Comparison of ENCODE assay signal across 8 mouse cellular contexts in the genomic region with DNA sequence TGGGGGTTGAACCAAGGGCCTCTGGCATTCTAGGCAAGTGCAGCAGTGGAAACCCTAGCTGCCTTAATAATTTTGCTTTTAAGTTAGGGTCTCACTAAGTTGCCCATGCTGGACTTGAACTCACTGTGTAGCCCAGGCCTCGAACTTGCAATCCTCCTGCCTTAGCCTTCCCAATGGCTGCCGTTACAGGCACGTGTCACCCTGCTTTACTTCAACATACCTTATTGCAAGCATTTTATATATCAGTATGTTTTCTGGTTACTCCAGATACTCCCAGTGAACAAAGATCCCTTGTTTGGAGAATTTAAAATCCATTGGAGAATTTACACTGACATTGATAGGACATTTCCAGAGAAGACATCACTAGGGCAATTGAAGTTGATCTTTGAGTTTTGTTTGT. TPM values are rescaled to one million over a fixed set of nuclear protein-coding genes. Genes with fewer than 3 reads are reported as not detected.
DNase-seq lines count a peak whose midpoint lies in the region; ATAC-seq and TF ChIP-seq lines count a peak whose summit lies in the region.

No protein-coding gene starts in this region.

- H3K9me3 ChIP-seq in heart, embryonic 13.5 days: no peaks in the 10 kb centered on the region
- no peaks in the 10 kb centered on the region for H3K9me3 ChIP-seq in ES-E14 (ENCODE audit: control insufficient read depth, insufficient read depth, low read depth, low read length)
- no peaks in the 10 kb centered on the region for H3K9me3 ChIP-seq in forebrain, postnatal 0 days (ENCODE audit: low read length)

- H3K27me3 ChIP-seq in heart, embryonic 13.5 days (replicated peaks): no peaks in the 10 kb centered on the region
- H3K27me3 ChIP-seq in forebrain, postnatal 0 days (ENCODE audit: insufficient read depth, low read length): no peaks in the 10 kb centered on the region

- peaks cover 14% of the 10 kb centered on the region for H3K4me1 ChIP-seq in heart, embryonic 13.5 days
- H3K4me1 ChIP-seq in ES-E14 (ENCODE audit: control insufficient read depth in 2 of 2, insufficient read depth in 2 of 2, low read length in 2 of 2, poor library complexity in 1 of 2): no peaks in the 10 kb centered on the region
- H3K4me1 ChIP-seq in forebrain, postnatal 0 days (ENCODE audit: insufficient read depth): peaks cover 8% of the 10 kb centered on the region; the same call in 1 of the 2 replicates

- H3K27ac ChIP-seq in heart, embryonic 13.5 days (replicated peaks): no peak overlapping the region
- H3K27ac ChIP-seq in ES-E14 (ENCODE audit: insufficient read depth, low read depth, low read length, poor library complexity, severe bottlenecking): no peak overlapping the region
- peak overlapping the region; percentile 92; the same call in 1 of the 2 replicates for H3K27ac ChIP-seq in forebrain, postnatal 0 days (ENCODE audit: low read depth, low read length)
- no peak overlapping the region for H3K27ac ChIP-seq in macrophage

- H3K36me3 ChIP-seq in heart, embryonic 13.5 days: no peaks in the 10 kb centered on the region
- H3K36me3 ChIP-seq in ES-E14 (ENCODE audit: control insufficient read depth, insufficient read depth, low read length, poor library complexity, severe bottlenecking) (no peaks in the 10 kb centered on the region), macrophage (ENCODE audit: inconsistent target) (no peaks in the 10 kb centered on the region)
- H3K36me3 ChIP-seq in forebrain, postnatal 0 days (ENCODE audit: insufficient read depth): no peaks in the 10 kb centered on the region

- no peak for ATAC-seq in heart, embryonic 13.5 days (ENCODE audit: extremely low read depth, insufficient number of reproducible peaks, low FRiP score, low TSS enrichment)
- no peak for ATAC-seq in forebrain, postnatal 0 days
- no peak for ATAC-seq in activated CD4-positive, CD25-positive, alpha-beta regulatory T cell, adult 4 months

- peak overlapping the region; percentile 93 for H3K4me2 ChIP-seq in heart, embryonic 13.5 days
- peak overlapping the region; percentile 62 for H3K4me2 ChIP-seq in forebrain, postnatal 0 days (ENCODE audit: low read depth)

- 94% methylated on average over 3 of the region's 3 CpGs for WGBS in heart, embryonic 13.5 days
- WGBS in forebrain, postnatal 0 days: 87% methylated on average over 3 of the region's 3 CpGs
- 78% methylated on average over 2 of the region's 3 CpGs for WGBS in macrophage (ENCODE audit: missing documents)

- peak overlapping the region; percentile 93 for H3K9ac ChIP-seq in heart, embryonic 13.5 days
- H3K9ac ChIP-seq in ES-E14 (ENCODE audit: insufficient read depth, low read depth, low read length, poor library complexity, severe bottlenecking): peak overlapping the region; percentile 90; the same call in 1 of the 2 replicates
- peak overlapping the region; percentile 64; the same call in 1 of the 2 replicates for H3K9ac ChIP-seq in forebrain, postnatal 0 days

- in situ Hi-C loops in ES-E14 (cut with MboI; ENCODE audit: low sequenced_read_pairs in 2 of 2, unreplicated experiment in 2 of 2): no loop called here

- no peak for DNase-seq in heart, adult 8-10 months (ENCODE audit: low spot score)
- no peak for DNase-seq in ES-E14 (ENCODE audit: low read depth, low spot score)
- no peak for DNase-seq in forebrain, postnatal 0 days
- DNase-seq in layer of hippocampus, postnatal 25 days (ENCODE audit: extremely low spot score in 1 of 2, low spot score in 1 of 2): no peak
- DNase-seq in kidney, adult 8-10 months: no peak

- peak overlapping the region; percentile 88 for H3K4me3 ChIP-seq in heart, embryonic 13.5 days
- H3K4me3 ChIP-seq in ES-E14 (ENCODE audit: insufficient read depth in 1 of 2, low read depth in 1 of 2, low read length in 2 of 2, poor library complexity in 1 of 2, severe bottlenecking in 1 of 2) (peak overlapping the region; percentile 80 to 85), macrophage (ENCODE audit: inconsistent target) (peak overlapping the region; percentile 67)
- peak overlapping the region; percentile 52 for H3K4me3 ChIP-seq in forebrain, postnatal 0 days (ENCODE audit: low read depth, low read length)

- no peaks in the 10 kb centered on the region for H3K79me2 ChIP-seq in macrophage (ENCODE audit: inconsistent target)

- TF ChIP-seq CTCF in forebrain, postnatal 0 days (IDR thresholded peaks at IDR 0.05; ENCODE audit: low read depth): no peak

TF ChIP-seq in ES-E14, 5 proteins besides CTCF, POLR2A, EP300 and RAD21:
- TF ChIP-seq CHD2 (IDR thresholded peaks at IDR 0.05; ENCODE audit: low read depth, low read length) (no peak), MAFK (IDR thresholded peaks at IDR 0.05; ENCODE audit: insufficient read depth, low read depth, low read length) (no peak), ZNF384 (IDR thresholded peaks at IDR 0.05; ENCODE audit: low read depth, low read length) (no peak), HCFC1 (IDR thresholded peaks at IDR 0.05; ENCODE audit: borderline replicate concordance, insufficient read depth, low read length) (no peak), ZC3H11A (IDR thresholded peaks at IDR 0.05; ENCODE audit: borderline replicate concordance, low read depth, low read length) (no peak)

RNA-seq across cellular contexts. Expression of a gene that starts 0.8 kb away (rescaled TPM):
- 3.6 and 4.7 TPM in 2 replicates for polyA plus RNA-seq in heart, embryonic 13.5 days (2015; fragmentation: Nextera tagmentation; extraction: Ambion mirVana)
- 1 to 10 TPM; 1.6 to 2.3 (median 1.9) TPM for total RNA-seq in heart, adult 8-10 months (2022)
- total RNA-seq in ES-E14 (2012; rRNA removed): 6.7 and 6.9 TPM in 2 replicates
- 6.3 and 8.7 TPM in 2 replicates for total RNA-seq in forebrain, postnatal 0 days (2014; rRNA removed)
- 4.2 and 7.8 TPM in 2 replicates for polyA plus RNA-seq in forebrain, postnatal 0 days (2015; fragmentation: Nextera tagmentation; extraction: Ambion mirVana)
- total RNA-seq in macrophage (2018; cell fraction: chromatin; rRNA removed): 10 to 100 TPM in 3 of 26 experiments, 1 to 10 TPM in 23; 1.4 to 11.7 (median 5.7) TPM
- total RNA-seq in macrophage (2018; cell fraction: cytosol; rRNA removed): 1 to 10 TPM in 14 of 26 experiments, under 1 TPM in 12; 0.62 to 2.2 (median 1.1) TPM
- 1 to 10 TPM; 1.2 to 9.3 (median 3.2) TPM for total RNA-seq in macrophage (2018; cell fraction: nucleus; rRNA removed)
- 0.39 to 1.2 TPM (median 0.57 TPM) in 3 replicates for polyA plus RNA-seq in macrophage (2018)
- 1 to 10 TPM; 3.8 to 6.9 TPM for polyA plus RNA-seq in activated CD4-positive, CD25-positive, alpha-beta regulatory T cell, adult 4 months (2017; shearing (Covaris generic))
- 1 to 10 TPM; 1.4 to 2.2 TPM for total RNA-seq in layer of hippocampus, postnatal 25 days (2021)

RNA-seq across cellular contexts. Expression of a gene that starts 18.1 kb away (rescaled TPM):
- 0.07 TPM in 1 of 2 replicates, not detected in the other for polyA plus RNA-seq in heart, embryonic 13.5 days (2015; fragmentation: Nextera tagmentation; extraction: Ambion mirVana)
- total RNA-seq in heart, adult 8-10 months (2022): under 1 TPM in 1 of 4 experiments, not detected in 3; 0.11 TPM
- 0.32 and 0.36 TPM in 2 replicates for total RNA-seq in ES-E14 (2012; rRNA removed)
- 11.8 and 17.2 TPM in 2 replicates for total RNA-seq in forebrain, postnatal 0 days (2014; rRNA removed)
- polyA plus RNA-seq in forebrain, postnatal 0 days (2015; fragmentation: Nextera tagmentation; extraction: Ambion mirVana): 27.8 and 39.8 TPM in 2 replicates
- not detected for total RNA-seq in macrophage (2018; cell fraction: chromatin; rRNA removed)
- under 1 TPM in 1 of 26 experiments, not detected in 25; 0.03 TPM for total RNA-seq in macrophage (2018; cell fraction: cytosol; rRNA removed)
- under 1 TPM in 1 of 26 experiments, not detected in 25; 0.25 TPM for total RNA-seq in macrophage (2018; cell fraction: nucleus; rRNA removed)
- not detected in 3 replicates for polyA plus RNA-seq in macrophage (2018)
- not detected for polyA plus RNA-seq in activated CD4-positive, CD25-positive, alpha-beta regulatory T cell, adult 4 months (2017; shearing (Covaris generic))
- total RNA-seq in layer of hippocampus, postnatal 25 days (2021): 10 to 100 TPM; 76.5 to 77.5 TPM

RNA-seq across cellular contexts. Expression of a gene that starts 52.6 kb away (rescaled TPM):
- polyA plus RNA-seq in heart, embryonic 13.5 days (2015; fragmentation: Nextera tagmentation; extraction: Ambion mirVana): 7.4 and 8.8 TPM in 2 replicates
- 10 to 100 TPM; 21.3 to 39.4 (median 32.2) TPM for total RNA-seq in heart, adult 8-10 months (2022)
- 10.8 and 11.2 TPM in 2 replicates for total RNA-seq in ES-E14 (2012; rRNA removed)
- total RNA-seq in forebrain, postnatal 0 days (2014; rRNA removed): 4.1 and 9.6 TPM in 2 replicates
- polyA plus RNA-seq in forebrain, postnatal 0 days (2015; fragmentation: Nextera tagmentation; extraction: Ambion mirVana): 3.1 and 3.3 TPM in 2 replicates
- under 1 TPM in 1 of 26 experiments, not detected in 25; 0.13 TPM for total RNA-seq in macrophage (2018; cell fraction: chromatin; rRNA removed)
- under 1 TPM in 4 of 26 experiments, not detected in 22; 0.03 to 0.14 (median 0.07) TPM for total RNA-seq in macrophage (2018; cell fraction: cytosol; rRNA removed)
- total RNA-seq in macrophage (2018; cell fraction: nucleus; rRNA removed): not detected
- not detected in 3 replicates for polyA plus RNA-seq in macrophage (2018)
- not detected for polyA plus RNA-seq in activated CD4-positive, CD25-positive, alpha-beta regulatory T cell, adult 4 months (2017; shearing (Covaris generic))
- total RNA-seq in layer of hippocampus, postnatal 25 days (2021): 1 to 10 TPM; 5.3 to 6.7 TPM
